Mouse (Mus musculus): ENCODE measurements around the gene Ripor2.

GRCm38 (mm10) chr13:24634346-24635120 lies 52.5 kb downstream of the Ripor2 start:
- no peak for TF ChIP-seq CTCF (IDR thresholded peaks at IDR 0.05)
- no peak for TF ChIP-seq EP300 (IDR thresholded peaks at IDR 0.05)
